Mouse (Mus musculus) left cerebral cortex, postnatal 25 days (tissue): ENCODE measurements around the gene Psg18. TPM values are rescaled to one million over a fixed set of nuclear protein-coding genes. Genes with fewer than 3 reads are reported as not detected.
"Not testable (repeated sequence)": the region's sequence is repeated elsewhere in the genome, so short reads cannot be mapped to it uniquely, and the experiment has no call there.

Source experiments
- DNase-seq, 2 experiments: peaks; one replicate each; pipeline ENCODE4 v3.0.0; 2022; ENCODE audit warnings: low spot score in 2 of 2, mixed read lengths in 1 of 2
- intact Hi-C: fragments of 180-260 bp; cut with DNase I; formaldehyde crosslinking; loops from one replicate; pipeline ENCODE4 v1.15.1; 2025
- total RNA-seq, 2 experiments: library from RNA; stranded (reverse); gene quantifications; 2 replicates each; pipeline ENCODE4 v1.2.3; 2021

Psg18 gene
- not detected for total RNA-seq

GRCm38 (mm10) chr7:18354909-18355308, at the start of gene Psg18:
Gene Psg18 (minus strand): TSS chr7:18355009.
- DNase-seq, intact Hi-C loops: not testable (repeated sequence)

GRCm38 (mm10) chr7:18403407-18403806, 48.6 kb upstream of the Psg18 start:
- intact Hi-C loops, result no loop called here
- DNase-seq, result no peak

- DNase-seq, result no peak
- intact Hi-C loops, result no loop called here
Observed at GRCm38 (mm10) chr7:18402527-18403237, 47.9 kb upstream of the Psg18 start.

GRCm38 (mm10) chr7:18391483-18391882, 36.7 kb upstream of the Psg18 start:
- intact Hi-C loops, DNase-seq: not testable (repeated sequence)

- intact Hi-C loops, result no loop called here
- DNase-seq, result no peak
Observed at GRCm38 (mm10) chr7:18378295-18378694, 23.5 kb upstream of the Psg18 start.

GRCm38 (mm10) chr7:18335411-18335810, 19.4 kb downstream of the Psg18 start:
- intact Hi-C loops, DNase-seq: not testable (repeated sequence)

Other genes with a start within 250 kb of the Psg18 start
- gene Igfl3, start 178.5 kb downstream of the Psg18 start, total RNA-seq, result not detected
- not detected for gene Mill1, start 109.7 kb downstream of the Psg18 start, total RNA-seq
- gene Psg28, start 77.0 kb upstream of the Psg18 start, total RNA-seq, result not detected
- gene Psg26, start 129.2 kb upstream of the Psg18 start, total RNA-seq, result not detected
- gene Psg25, start 177.3 kb upstream of the Psg18 start, total RNA-seq, result not detected
- gene Psg27, start 212.3 kb upstream of the Psg18 start, total RNA-seq, result not detected